26 mouse cellular contexts compared by ENCODE assay signal in genomic region chr10:33065566-33065965, GRCm38 (mm10). TPM values are rescaled to one million over a fixed set of nuclear protein-coding genes. Genes with fewer than 3 reads are reported as not detected.
"Had no signal": no experiment of that assay in that cellular context is flagged by ENCODE, and none has a peak within 500 bp of the region (broad histone marks: within the 10 kb centered on the region; RNA-seq: fewer than 3 reads in every experiment).

No protein-coding gene starts in this region.

- H3K4me3 ChIP-seq: kidney, embryonic 15.5 days; left cerebral cortex, adult 2 months; limb, embryonic 12.5 days; limb, embryonic 15.5 days; myocyte; neural tube, embryonic 13.5 days; stomach, embryonic 15.5 days had no signal

- H3K4me1 ChIP-seq: kidney, embryonic 15.5 days; limb, embryonic 12.5 days; limb, embryonic 15.5 days; neural tube, embryonic 13.5 days; stomach, embryonic 15.5 days had no signal

- DNase-seq: kidney, adult 8-10 months; kidney, postnatal 10 days; kidney, postnatal 36 days; layer of hippocampus, postnatal 36 days; left cerebral cortex, postnatal 4 days; liver, postnatal 0 days; lung, embryonic 14.5 days; retina, postnatal 1 day; right cerebral cortex, postnatal 25 days; spleen, adult 18-20 months; thymus, postnatal 25 days had no signal

- H3K4me2 ChIP-seq: kidney, embryonic 15.5 days; limb, embryonic 12.5 days; limb, embryonic 15.5 days; liver, embryonic 11.5 days; lung, embryonic 14.5 days; neural tube, embryonic 13.5 days; stomach, embryonic 15.5 days had no signal

- H3K27ac ChIP-seq: kidney, embryonic 15.5 days; left cerebral cortex, adult 2 months; limb, embryonic 12.5 days; limb, embryonic 15.5 days; liver, embryonic 14.5 days; macrophage; neural tube, embryonic 13.5 days; stomach, embryonic 15.5 days had no signal

- H3K9ac ChIP-seq: kidney, embryonic 15.5 days; limb, embryonic 12.5 days; limb, embryonic 15.5 days; liver, embryonic 14.5 days; liver, postnatal 0 days; lung, embryonic 14.5 days; neural tube, embryonic 13.5 days; stomach, embryonic 15.5 days had no signal

- H3K9me3 ChIP-seq: kidney, embryonic 15.5 days; limb, embryonic 12.5 days; limb, embryonic 15.5 days; neural tube, embryonic 13.5 days; stomach, embryonic 15.5 days had no signal

- H3K27me3 ChIP-seq: kidney, embryonic 15.5 days; limb, embryonic 12.5 days; limb, embryonic 15.5 days; neural tube, embryonic 13.5 days; stomach, embryonic 15.5 days had no signal

- ATAC-seq: liver, postnatal 0 days; lung, postnatal 0 days had no signal

- H3K36me3 ChIP-seq: kidney, embryonic 15.5 days; limb, embryonic 12.5 days; limb, embryonic 15.5 days; neural tube, embryonic 13.5 days; stomach, embryonic 15.5 days had no signal

RNA-seq across cellular contexts. Expression of gene Trdn, which starts 14.8 kb away (rescaled TPM):
- total RNA-seq: layer of hippocampus, postnatal 10 days; layer of hippocampus, postnatal 36 days; left cerebral cortex, postnatal 4 days; megakaryocyte, adult 5-6 weeks; monocyte, adult 5-6 weeks; neutrophil, adult 5-6 weeks had no signal
- polyA plus RNA-seq: liver, embryonic 14.5 days; macrophage had no signal
